Mouse (Mus musculus): ENCODE results near the gene Usp45.
"Not testable (repeated sequence)": the region's sequence is repeated elsewhere in the genome, so short reads cannot be mapped to it uniquely, and the experiment has no call there.

Usp45 gene

DNA sequence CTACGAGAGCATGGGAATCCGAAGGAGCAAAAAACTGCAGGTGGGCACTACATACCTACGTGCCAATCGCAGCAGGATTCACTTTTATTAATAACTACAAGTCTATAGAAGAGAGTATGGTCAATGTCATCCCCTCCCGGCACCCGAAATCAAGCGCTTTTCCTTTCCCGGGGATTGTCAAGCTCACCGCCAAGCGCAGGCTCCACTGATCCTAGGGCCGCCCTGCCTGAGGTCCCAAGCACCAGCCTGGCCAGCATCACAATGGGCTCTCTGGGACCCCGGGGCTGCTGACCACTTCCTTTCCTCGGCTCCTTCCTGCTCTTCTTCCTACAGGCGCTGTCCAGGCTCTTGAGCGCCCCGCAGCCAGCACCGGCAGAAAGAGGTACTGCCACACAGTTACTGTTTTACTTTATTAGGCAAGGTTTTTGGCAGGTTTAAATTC, at the start of gene Usp45, which contains the start of gene Tstd3:
Gene Usp45, plus strand, starts transcription at position 294 of the 442 bp plus-strand sequence.
Gene Tstd3, minus strand, starts transcription at position 350 of the 442 bp plus-strand sequence.
- DNase-seq (ENCODE audit: low spot score): peak; percentile 89

- DNase-seq (ENCODE audit: low spot score): no peak
Observed at GRCm38 (mm10) chr4:21722752-21723334, 44.1 kb upstream of the Usp45 start.

- peak; percentile 71 for DNase-seq (ENCODE audit: low spot score)
Observed at GRCm38 (mm10) chr4:21726912-21727614, 39.9 kb upstream of the Usp45 start.

DNA sequence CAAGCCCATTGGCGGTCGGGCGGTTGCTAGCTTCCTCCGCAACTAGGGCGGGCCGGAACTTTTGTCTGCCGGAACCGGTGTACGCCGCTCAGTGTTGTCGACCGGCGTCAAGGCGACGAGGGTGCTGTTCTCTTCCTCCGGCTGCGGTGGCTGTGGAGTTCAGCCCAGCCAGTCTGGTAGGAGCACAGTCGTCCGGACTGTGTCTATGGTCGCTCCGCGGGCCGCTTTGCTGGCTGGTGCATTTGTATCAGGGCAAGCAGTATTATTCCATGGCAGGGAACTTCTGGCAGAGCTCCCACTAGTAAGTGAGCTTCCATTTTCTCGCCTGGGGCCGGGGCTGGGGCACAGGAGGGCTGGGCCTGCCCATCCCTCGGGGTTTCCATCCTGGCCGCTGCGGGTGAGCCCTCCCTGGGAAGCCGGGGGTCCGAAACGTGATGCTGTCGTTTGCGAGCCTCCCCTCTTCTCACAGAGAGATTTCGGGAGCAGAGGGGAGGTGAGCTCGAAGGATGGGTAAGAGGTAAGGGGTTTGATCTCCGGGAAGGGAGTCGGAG, 39.3 kb upstream of the Usp45 start, which contains the start of gene Ccnc:
Gene Ccnc, plus strand, starts transcription at position 87 of the 551 bp plus-strand sequence.
- DNase-seq (ENCODE audit: low spot score): peak; percentile 93

GRCm38 (mm10) chr4:21739169-21739568, 27.8 kb upstream of the Usp45 start:
- peak; percentile 13 for DNase-seq (ENCODE audit: low spot score)

DNA sequence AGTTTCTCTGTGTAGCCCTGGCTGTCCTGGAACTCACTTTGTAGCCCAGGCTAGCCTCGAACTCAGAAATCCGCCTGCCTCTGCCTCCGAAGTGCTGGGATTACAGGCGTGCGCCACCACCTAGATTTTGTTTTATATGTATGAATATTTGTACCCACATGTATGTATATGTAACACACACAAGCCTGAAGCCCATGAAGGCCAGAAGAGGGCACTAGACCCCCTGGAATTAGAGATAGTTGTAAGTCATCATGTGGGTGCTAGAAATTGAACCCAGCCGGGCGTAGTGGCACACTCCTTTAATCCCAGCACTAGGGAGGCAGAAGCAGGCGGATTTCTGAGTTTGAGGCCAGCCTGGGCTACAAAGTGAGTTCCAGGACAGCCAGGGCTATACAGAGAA, 22.8 kb upstream of the Usp45 start:
- DNase-seq (ENCODE audit: low spot score): not testable (repeated sequence)

DNA sequence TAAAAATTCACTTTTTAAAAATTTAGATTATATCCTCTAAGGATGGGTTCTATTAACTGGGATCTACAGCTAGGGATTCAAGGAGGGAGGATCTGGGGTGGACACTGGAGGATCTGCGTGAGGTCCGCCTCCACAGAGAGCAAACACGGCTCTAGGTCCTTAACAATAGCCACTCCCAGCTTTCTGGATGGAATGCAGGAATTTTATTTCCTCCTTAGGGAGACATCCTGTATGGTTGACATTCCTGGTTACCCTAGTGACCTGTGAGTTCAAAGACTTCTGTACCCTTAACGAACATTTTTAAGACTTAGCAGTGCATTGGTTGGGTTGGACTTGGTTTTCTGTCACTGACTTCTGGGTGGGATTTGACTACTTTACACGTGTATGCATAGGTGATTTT, 21.2 kb upstream of the Usp45 start:
- no peak for DNase-seq (ENCODE audit: low spot score)

DNA sequence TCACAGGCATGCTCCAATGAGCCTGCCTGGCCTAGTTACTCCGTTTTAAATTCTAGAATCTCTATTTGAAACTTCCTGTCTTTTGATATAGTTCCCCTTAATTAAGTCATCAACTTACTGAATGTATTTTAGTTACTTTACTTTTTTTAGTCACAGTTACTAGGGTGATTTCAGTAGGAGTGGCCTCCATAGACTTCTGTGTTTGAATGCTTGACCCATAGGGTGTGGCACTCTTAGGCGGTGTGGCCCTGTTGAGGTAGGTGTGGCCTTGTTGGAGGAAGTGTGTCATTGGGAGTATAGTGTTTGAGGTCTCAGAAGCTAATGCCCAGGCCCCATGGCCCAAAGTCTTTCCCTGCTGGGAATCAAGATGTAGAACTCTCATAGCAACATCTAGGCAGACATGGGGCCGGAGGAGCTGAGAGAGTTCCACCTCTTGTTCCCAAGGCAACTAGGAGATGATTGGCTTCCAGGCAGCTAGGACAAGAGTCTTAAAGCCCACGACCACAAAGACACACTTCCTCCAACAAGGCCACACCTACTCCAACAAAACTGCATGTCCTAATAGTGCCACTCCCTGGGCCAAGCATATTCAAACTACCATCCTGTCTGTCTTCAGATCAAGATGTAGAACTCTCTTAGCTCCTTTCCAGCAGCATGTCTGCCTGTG, 11.7 kb upstream of the Usp45 start:
- DNase-seq (ENCODE audit: low spot score): no peak

DNA sequence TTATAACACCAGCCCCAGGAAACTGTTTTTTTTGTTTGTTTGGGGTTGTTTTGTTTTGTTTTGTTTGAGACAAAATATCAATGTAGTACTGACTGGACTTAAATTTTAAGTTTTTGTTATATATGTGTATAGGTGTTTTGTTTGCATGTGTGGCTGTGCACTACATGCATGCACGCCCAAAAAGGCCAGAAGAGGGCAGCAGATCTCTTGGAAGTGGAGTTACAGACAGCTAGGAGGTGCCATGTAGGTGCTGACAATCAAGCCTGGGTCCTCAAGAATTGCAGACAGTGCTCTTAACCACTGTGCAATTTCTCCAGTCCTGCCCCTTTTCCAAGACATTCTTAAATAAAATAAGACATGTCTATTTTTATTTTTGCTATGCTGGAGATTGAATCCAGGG, 8.1 kb upstream of the Usp45 start:
- no peak for DNase-seq (ENCODE audit: low spot score)

DNA sequence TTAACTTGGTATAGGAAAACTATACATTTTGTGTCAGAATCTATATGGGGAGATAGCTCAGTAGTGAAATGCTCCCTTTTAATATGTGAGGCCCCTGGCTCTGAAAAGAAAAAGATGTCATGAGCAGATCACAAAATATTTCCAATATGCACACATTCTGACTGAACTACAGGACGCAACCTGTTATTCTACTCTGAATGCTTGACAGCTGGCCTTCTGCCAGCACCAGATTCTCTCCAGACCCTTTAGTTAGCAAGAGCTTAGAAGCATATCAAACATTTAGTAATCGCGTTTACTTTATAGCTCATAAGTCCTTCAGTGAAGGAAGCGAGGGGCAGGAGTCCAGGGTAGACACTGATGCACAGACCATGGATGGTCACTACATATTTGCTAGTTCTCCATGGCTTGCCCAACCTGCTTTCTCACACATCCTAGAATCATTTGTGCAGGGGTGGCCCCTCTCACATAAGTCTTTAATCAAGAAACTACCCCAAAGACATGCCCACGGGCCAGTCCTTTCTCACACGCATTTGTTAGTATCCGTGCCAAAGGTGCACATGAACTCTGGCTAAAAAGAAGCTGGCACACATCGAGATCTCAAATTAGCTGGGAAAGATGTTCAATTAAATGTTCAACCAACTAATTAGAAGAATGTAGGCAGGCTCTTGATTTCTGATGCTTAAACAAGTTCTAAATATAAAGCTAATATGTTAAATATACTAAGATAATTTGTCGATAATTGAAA, 5.4 kb upstream of the Usp45 start:
- no peak for DNase-seq (ENCODE audit: low spot score)

DNA sequence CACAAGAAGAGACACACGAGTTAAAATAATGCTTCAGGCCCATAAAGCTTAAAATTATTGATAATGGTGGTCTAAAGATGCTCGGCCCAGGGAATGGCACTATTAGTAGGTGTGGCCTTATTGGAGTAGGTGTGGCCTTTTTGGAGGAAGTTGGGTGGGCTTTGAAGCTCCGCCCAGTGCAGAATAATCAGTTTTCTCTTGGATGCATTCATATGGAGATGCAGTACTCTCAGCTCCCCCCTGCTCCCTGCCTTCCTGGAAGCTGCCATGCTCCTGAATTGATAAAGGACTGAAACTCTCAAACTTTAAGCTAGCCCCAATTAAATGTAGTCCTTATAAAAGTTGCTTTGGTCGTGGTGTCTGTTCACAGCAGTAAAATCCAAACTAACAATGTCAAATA, 3.1 kb upstream of the Usp45 start:
- no peak for DNase-seq (ENCODE audit: low spot score)

DNA sequence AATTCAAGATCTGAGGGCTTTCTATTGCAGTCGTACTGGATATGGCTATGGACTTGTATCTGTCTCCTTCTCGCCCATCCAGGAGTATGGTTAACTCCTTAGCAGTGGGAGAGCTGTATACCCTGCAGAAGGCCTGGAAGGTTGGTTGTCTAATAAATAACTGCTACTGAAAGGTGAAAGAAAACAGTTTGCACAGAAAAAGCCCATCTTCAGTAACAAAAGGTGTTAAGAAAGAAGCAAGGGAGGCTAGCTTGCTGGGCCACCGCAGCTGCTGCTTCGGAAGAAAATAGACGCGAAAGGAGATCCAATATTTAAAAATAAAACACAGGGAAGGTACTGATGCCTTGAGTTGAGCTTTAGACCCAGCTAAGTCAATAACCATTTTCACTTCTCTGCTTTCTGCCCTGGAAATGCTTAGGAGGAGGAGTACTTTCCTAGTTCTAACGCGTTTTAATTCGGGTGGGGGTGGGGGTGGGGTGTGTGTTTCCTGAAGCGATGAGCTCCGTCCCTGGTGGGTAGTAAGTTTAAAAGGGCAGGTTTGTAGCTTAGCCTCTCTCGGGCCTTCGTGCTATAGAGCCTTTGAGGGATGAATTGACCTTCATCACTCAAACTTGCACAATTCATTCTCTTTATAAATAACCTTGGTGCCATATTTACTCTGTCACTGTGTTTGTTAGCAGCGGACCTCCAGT, 639 bp upstream of the Usp45 start:
- DNase-seq (ENCODE audit: low spot score): peak; percentile 26

GRCm38 (mm10) chr4:21771064-21771463, 4.1 kb downstream of the Usp45 start:
- no peak for DNase-seq (ENCODE audit: low spot score)

GRCm38 (mm10) chr4:21772306-21772705, 5.3 kb downstream of the Usp45 start:
- no peak for DNase-seq (ENCODE audit: low spot score)

DNA sequence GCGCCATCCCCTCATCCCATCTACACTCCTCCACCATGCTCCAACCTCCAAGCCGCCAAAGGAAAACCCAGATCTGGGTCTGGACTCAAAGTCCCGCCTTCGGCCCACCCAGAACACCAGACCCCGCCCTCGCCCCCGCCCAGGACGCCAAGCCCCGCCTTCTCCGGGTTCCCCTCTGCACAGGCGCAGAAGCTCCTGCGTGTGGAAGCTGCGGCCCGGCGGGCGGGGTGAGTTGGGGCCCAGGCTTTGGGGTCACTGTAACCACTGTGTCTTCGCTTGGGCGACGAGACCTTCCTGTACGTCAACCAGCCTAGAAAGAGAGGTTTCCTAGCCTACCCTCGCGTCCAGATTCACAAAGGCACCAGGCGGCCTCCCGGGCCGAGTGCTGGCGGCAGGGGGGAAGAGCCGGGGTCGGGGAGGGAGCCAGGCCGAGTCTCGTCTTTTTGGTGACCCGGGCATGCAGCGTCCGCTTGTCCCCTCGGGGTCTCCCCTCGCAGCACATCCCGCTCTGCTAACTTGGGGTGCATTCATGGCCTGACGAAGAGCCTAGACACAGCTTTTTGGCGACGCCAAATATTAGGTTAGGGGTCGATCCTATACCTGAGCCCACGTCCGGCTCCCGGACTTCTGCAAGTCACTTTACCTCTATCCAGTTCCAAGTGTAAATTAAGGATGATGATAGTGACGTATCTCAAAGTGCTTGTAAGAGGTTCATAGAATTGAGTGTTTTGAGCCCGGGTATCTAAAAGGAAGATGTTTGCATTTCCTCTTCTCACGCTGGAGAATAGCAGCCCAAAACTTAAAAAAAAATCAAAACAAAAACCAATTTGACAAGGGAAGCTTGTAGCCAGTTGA, 9.4 kb downstream of the Usp45 start:
- DNase-seq (ENCODE audit: low spot score): peak; percentile 93

DNA sequence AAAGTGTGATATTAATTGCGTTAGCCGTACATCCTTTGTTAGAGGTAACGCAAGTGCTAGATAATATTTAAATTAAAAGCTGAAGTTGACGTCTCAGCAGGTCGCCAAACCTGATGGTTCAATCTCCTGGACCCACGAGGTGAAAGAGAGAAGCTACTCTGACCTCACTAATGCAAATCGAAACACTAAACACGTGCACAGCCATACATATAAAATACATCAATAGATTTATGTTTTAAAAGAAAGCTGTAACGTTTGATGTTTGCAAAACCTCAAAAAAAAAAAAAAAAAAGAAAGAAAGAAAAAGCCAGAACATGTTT, 9.9 kb downstream of the Usp45 start:
- peak; percentile 8 for DNase-seq (ENCODE audit: low spot score)

DNA sequence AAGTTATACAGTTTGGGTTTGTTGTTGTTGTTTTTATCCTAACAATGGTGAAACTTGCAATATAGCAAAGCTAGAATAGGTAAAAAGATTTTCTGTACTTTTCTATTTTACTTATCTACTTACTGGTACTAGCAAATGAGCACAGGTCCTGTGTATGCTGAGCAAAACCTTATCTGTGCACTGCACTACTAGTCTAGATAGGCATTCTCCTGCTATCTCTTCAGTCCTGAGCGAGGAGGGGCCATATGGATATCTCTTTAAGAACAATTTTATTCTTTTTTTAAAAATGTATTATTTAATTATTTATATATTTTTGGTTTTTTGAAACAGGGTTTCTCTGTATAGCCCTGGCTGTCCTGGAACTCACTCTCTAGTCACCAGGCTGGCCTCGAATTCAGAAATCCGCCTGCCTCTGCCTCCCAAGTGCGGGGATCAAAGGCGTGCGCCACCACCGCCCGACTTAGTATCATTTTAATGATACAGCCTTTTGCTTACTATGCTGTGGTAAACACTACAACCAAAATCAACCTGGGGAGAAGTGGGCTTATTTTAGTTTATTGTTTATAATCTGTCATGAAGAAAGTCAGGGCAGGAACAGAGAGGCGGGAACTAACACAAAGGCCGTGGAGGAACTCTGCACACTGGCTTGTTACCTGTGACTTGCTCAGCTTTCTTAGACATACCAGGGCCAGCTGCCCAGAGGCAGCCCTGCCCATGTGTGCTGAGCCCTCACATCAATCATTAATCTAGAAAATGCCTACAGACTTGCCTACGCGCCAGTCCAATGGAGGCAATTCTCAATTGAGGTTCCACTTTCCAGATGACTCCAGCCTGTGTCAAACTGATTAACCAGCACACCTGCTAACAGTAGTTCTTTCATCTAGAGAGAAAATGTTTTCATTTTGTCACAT, 14.1 kb downstream of the Usp45 start:
- no peak for DNase-seq (ENCODE audit: low spot score)

DNA sequence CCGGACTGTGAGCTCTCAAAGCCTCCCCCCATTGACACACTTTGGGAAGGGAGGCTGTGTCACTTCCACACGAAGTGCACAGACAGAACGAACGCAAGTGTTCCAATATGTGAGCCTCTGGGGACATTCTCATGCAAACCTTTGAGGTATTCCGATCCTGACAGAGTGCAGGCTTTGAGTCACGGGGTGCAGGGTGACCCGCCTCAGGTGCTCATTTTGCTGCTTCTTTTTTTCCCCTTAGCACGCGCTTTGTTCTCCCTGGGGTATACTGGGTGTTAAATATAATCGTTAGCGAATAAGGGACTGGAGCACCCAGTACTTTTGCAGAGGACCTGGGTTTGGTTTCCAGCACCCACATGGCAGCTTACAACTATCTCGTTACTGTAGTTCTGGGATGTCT, 19.3 kb downstream of the Usp45 start:
- DNase-seq (ENCODE audit: low spot score): no peak

- no peak for DNase-seq (ENCODE audit: low spot score)
Observed at GRCm38 (mm10) chr4:21788903-21789302, 21.9 kb downstream of the Usp45 start.

GRCm38 (mm10) chr4:21789836-21790235, 22.9 kb downstream of the Usp45 start:
- DNase-seq (ENCODE audit: low spot score): peak; percentile 32

All from retina, embryonic 14.5 days (tissue).